ENCODE assay signal across 13 mouse cellular contexts in the genomic region with DNA sequence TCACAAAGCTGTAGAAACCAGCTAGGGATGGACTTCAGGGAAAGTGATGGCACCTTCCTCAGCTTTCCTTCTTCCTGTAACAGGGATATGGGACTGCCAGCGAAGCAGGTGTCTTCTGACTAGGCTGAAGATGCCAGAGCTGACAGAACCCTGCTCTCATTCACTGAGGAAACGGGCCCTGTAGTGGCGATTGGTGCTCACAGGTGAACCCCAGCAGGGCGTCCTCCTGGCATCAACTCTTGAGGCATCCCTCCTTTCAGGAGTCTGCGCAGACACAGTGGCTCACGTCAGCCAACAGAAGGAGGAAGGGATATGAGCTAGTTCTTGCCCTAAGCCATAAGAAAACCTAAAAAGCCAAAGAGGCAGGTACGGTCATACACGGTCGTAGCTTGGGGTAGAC.
"Had no signal": no experiment of that assay in that cellular context is flagged by ENCODE, and none has a peak within 500 bp of the region (broad histone marks: within the 10 kb centered on the region; RNA-seq: fewer than 3 reads in every experiment).

No protein-coding gene starts in this region.

- DNase-seq: kidney, adult 8-10 months; kidney, postnatal 25 days; lung, postnatal 10 days; lung, postnatal 4 days; midbrain, embryonic 14.5 days; thymus, adult 18-20 months; thymus, postnatal 14 days had no signal

- H3K27me3 ChIP-seq: limb, embryonic 15.5 days; liver, embryonic 12.5 days; neural tube, embryonic 12.5 days had no signal

- H3K4me2 ChIP-seq: limb, embryonic 15.5 days; liver, embryonic 12.5 days; lung, embryonic 14.5 days; neural tube, embryonic 12.5 days had no signal

- H3K36me3 ChIP-seq: limb, embryonic 15.5 days; liver, embryonic 12.5 days; neural tube, embryonic 12.5 days had no signal

- H3K4me3 ChIP-seq: left cerebral cortex, adult 2 months; limb, embryonic 15.5 days; liver, embryonic 12.5 days; midbrain, embryonic 10.5 days; neural tube, embryonic 12.5 days had no signal

- H3K9ac ChIP-seq: limb, embryonic 15.5 days; liver, embryonic 12.5 days; lung, embryonic 14.5 days; neural tube, embryonic 12.5 days had no signal

- ATAC-seq: liver, embryonic 12.5 days had no signal

- H3K27ac ChIP-seq: left cerebral cortex, adult 2 months; limb, embryonic 15.5 days; liver, embryonic 12.5 days; midbrain, embryonic 10.5 days; neural tube, embryonic 12.5 days had no signal

- H3K9me3 ChIP-seq: limb, embryonic 15.5 days; liver, embryonic 12.5 days; midbrain, embryonic 10.5 days; neural tube, embryonic 12.5 days had no signal
